Mouse (Mus musculus): ENCODE data around the gene Gm20388.

DNA sequence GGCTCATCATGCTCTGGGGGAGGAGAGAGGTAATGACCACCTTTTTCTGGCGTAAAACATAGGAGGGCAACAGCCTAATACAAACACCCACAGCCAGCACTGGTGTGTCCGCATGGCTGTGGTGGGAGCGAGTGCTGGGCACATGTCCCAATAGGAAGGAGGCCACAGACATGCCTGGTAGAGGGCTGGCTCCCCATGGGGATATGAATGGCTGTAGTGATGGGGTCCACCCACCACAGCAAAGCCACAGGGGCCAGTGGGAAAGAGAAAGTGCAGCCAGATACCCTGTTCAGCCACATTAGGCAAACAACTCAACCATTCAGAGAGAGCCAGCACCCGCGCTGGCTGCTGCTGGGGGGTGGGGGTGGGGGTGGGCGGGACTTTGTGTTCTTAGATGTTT is 574.5 kb downstream of the Gm20388 start:
- no peak for TF ChIP-seq CTCF (IDR thresholded peaks at IDR 0.05; ENCODE audit: low read depth, low read length)
- TF ChIP-seq GATA1 (IDR thresholded peaks at IDR 0.05; ENCODE audit: borderline replicate concordance, low read length), result no peak

Data from G1E (cell line).